Mouse (Mus musculus): ENCODE results near the gene Arl4d.
A peak's percentile ranks its signal among the peaks of the same experiment; 100 is the strongest.
"Not testable (repeated sequence)": the region's sequence is repeated elsewhere in the genome, so short reads cannot be mapped to it uniquely, and the experiment has no call there.

Arl4d gene

GRCm38 (mm10) chr11:101664825-101665635 is at the start of gene Arl4d:
Gene Arl4d, plus strand, starts transcription at chr11:101665541.
- DNase-seq (ENCODE audit: low read depth, low spot score), result peak; percentile 93

- no peak for DNase-seq (ENCODE audit: low read depth, low spot score)
Measured at GRCm38 (mm10) chr11:101616104-101616503, 49.2 kb upstream of the Arl4d start.

GRCm38 (mm10) chr11:101616948-101617767 is 48.2 kb upstream of the Arl4d start:
- no peak for DNase-seq (ENCODE audit: low read depth, low spot score)

GRCm38 (mm10) chr11:101617849-101618248 is 47.5 kb upstream of the Arl4d start:
- no peak for DNase-seq (ENCODE audit: low read depth, low spot score)

- DNase-seq (ENCODE audit: low read depth, low spot score), result no peak
Measured at GRCm38 (mm10) chr11:101618596-101618995, 46.7 kb upstream of the Arl4d start.

GRCm38 (mm10) chr11:101620022-101620655 is 45.2 kb upstream of the Arl4d start:
- DNase-seq (ENCODE audit: low read depth, low spot score), result not testable (repeated sequence)

GRCm38 (mm10) chr11:101626649-101626994 is 38.7 kb upstream of the Arl4d start:
- no peak for DNase-seq (ENCODE audit: low read depth, low spot score)

- DNase-seq (ENCODE audit: low read depth, low spot score), result peak; percentile 86
Measured at GRCm38 (mm10) chr11:101626995-101627856, 38.1 kb upstream of the Arl4d start, which contains the start of gene Rdm1. Gene Rdm1, plus strand, starts transcription at chr11:101627195.

- peak; percentile 88 for DNase-seq (ENCODE audit: low read depth, low spot score)
Measured at GRCm38 (mm10) chr11:101627857-101628559, 37.3 kb upstream of the Arl4d start.

- not testable (repeated sequence) for DNase-seq (ENCODE audit: low read depth, low spot score)
Measured at GRCm38 (mm10) chr11:101628733-101629417, 36.5 kb upstream of the Arl4d start.

GRCm38 (mm10) chr11:101635660-101636059 is 29.7 kb upstream of the Arl4d start:
- no peak for DNase-seq (ENCODE audit: low read depth, low spot score)

- DNase-seq (ENCODE audit: low read depth, low spot score), result no peak
Measured at GRCm38 (mm10) chr11:101639761-101640160, 25.6 kb upstream of the Arl4d start.

- peak; percentile 84 for DNase-seq (ENCODE audit: low read depth, low spot score)
Measured at GRCm38 (mm10) chr11:101640857-101641709, 24.3 kb upstream of the Arl4d start.

- DNase-seq (ENCODE audit: low read depth, low spot score), result peak; percentile 41
Measured at GRCm38 (mm10) chr11:101641710-101642642, 23.4 kb upstream of the Arl4d start.

GRCm38 (mm10) chr11:101642931-101643330 is 22.4 kb upstream of the Arl4d start:
- no peak for DNase-seq (ENCODE audit: low read depth, low spot score)

- no peak for DNase-seq (ENCODE audit: low read depth, low spot score)
Measured at GRCm38 (mm10) chr11:101644591-101644990, 20.8 kb upstream of the Arl4d start.

GRCm38 (mm10) chr11:101645043-101645410 is 20.3 kb upstream of the Arl4d start:
- DNase-seq (ENCODE audit: low read depth, low spot score), result not testable (repeated sequence)
